Mouse (Mus musculus): ENCODE results near the gene Gnaq.
"Not testable (repeated sequence)": the region's sequence is repeated elsewhere in the genome, so short reads cannot be mapped to it uniquely, and the experiment has no call there.

- not testable (repeated sequence) for TF ChIP-seq POLR2A (IDR thresholded peaks at IDR 0.05; ENCODE audit: borderline replicate concordance, insufficient read depth, low read length); CTCF (IDR thresholded peaks at IDR 0.05; ENCODE audit: borderline replicate concordance, insufficient read depth, low read depth, low read length)
Measured at GRCm38 (mm10) chr19:16267362-16267761, 134.7 kb downstream of the Gnaq start.
